Mouse (Mus musculus): ENCODE data around the gene Dvl1. TPM values are rescaled to one million over a fixed set of nuclear protein-coding genes. Genes with fewer than 3 reads are reported as not detected.

The Dvl1 gene
- polyA plus RNA-seq (2012; rRNA removed) = 102 and 114 TPM in 2 replicates

DNA sequence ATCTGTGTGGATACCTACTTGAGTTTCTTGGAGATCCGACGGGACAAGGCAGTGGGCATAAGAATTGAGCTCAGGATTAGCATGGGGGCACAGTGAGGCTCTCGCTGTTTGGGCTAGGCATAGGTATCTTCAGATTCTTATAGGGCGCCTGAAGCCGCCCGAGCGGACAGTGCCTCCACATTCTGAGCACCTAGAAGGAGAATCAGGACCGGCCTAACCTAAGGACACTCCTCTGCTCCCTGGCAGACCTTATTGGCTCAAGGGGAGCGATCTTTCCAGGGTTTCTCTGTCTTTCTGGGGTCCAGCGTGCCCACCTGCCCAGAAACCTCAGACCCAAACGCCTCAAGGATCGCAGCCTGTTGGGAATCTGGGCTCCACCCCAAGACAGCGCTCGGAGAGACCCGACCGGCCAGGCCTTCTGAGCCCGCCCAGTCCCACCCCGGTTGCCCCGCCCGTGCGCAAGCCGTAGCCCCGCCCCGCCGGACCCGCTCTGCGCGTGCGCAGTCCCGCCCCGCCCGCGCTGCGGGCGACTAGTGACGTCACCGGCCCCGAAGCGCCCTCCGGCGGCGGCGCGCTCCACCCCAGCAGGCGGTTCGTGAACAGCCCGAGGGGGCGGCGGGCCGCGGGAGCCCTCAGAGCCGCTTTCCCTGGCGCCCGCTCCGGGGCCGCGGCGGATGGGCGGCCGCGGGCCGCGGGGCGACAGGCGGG is at the start of gene Dvl1:
Gene Dvl1 (plus strand): TSS at position 532 of the 708 bp plus-strand sequence.

DNA sequence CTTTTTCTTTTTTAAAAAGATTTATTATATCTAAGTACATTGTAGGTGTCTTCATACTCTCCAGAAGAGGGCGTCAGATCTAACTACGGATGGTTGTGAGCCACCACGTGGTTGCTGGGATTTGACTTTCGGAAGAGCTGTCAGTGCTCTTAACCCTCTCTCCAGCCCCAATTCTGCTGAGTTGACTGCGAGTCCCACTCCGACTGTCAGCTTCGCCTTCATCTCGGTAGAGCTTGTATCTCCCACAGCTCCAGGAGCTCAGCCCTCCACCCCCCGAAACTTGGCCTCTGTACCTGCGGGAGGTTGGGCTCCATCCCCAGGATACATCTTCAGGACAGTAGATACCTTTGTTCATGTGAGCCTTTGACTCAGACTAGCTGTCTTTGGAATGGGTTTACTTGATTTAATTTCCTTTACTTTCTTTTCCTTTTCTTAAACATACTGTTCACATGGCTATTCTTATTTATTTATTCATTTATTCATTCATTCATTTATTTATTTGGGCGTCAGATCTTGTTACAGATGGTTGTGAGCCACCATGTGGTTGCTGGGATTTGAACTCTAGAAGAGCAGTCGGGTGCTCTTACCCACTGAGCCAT is 44.4 kb upstream of the Dvl1 start, which contains the start of gene Mrpl20:
Gene Mrpl20 (plus strand): TSS at position 138 of the 599 bp plus-strand sequence.

DNA sequence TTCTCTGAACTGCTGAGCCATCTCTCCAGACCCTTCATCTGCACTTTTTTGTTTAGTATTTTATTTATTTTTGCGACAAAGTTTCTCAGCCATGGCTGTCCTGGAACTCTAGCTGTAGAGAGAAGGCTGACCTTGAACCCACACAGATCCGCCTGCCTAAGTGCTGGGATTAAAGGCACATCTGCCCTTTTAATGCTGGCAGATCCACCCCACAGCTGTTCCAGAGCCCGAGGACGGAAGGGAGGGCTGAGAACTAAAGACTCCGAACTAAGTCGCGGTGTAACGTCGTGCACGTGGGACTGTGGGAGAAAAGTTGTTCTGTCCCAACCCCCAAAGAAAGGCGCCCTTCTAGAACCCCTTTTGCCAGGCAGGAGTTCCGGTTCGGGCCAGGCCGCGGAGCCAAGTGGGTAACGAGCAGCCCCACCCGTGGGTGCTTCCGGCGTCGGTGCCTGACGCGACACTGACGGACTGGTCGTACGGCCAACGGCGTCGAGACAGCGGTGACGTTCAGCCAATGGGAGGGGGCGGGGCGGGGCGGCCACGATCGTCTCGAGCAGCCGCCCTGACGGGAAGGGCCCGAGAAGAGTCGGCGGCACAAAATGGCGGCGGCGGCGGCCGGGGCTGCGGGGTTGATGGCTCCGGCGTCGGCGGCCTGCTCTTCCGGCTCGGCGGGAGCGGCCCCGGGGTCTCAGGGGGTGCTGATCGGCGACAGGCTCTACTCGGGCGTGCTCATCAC is 35.1 kb upstream of the Dvl1 start, which contains the start of gene Ccnl2:
Gene Ccnl2 (plus strand): TSS at position 561 of the 736 bp plus-strand sequence.

DNA sequence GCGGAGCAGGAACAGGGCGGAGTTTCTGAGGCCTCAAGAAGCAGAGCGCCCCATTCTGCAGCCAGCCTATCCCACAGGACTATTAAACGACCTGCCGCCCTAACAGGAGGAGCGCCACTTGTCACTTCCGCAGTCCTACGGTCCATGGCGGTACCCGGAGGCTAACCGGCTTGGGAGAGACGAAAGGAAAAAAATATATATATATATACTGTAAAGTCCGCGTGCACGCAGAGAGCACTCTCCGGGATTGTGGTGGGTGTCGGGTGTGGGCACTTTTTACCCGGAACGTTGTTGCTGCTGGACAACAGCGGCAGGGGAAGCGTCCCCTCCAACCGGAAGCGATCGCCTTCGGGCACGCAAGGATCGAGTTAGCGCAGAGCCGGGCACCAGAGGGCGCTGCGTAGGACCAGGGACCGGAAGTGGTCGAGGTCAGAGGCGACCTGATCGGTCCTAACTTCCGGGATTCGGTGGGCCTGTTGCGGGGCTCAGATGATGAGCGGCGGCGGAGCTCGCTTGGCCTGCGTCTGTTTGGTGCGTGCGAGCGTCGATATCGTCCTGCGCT is 15.9 kb upstream of the Dvl1 start, which contains the start of gene Aurkaip1:
Gene Aurkaip1 (plus strand): TSS at position 68 of the 562 bp plus-strand sequence.

DNA sequence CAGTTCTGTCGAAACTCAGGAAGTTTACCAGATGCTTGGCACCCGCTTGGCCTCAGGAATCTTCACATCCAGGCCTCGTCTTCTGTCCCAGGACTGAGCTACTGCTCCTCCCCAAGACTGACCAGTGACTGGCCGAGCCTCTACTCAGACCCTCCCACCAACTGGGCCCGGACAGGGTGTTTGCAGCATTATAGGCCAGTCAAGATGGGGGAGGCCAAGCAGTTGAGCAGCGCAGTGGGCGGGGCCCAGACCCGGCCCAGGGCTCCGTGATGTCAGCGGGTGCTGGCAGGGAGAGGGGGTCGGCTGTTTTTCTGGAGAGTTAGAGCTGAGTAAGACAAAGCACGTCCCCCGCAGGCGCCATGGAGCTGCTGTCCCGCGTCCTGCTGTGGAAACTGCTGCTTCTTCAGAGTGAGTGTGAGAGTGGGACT is 7.7 kb upstream of the Dvl1 start, which contains the start of gene Mxra8:
Gene Mxra8 (plus strand): TSS at position 198 of the 428 bp plus-strand sequence.

DNA sequence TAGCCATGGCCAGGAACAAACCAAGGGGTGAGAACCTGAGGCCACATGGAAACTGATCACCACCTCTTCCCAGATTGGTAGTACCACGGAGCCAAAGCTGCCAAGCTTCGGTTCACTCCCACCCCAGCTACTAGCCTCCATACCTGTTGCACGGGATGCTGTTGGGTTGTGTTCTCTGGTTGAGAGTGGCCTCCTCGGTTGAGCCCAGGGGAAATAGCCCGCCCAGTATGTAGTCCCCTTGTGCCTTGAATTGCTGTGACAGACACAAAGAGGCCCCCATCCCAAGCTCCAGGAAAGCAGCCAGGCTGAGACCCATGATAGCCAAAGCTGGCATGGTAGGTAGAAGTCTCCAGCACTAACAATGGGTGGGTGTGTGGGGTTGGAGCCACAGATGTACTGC is 15.8 kb downstream of the Dvl1 start, which contains the start of gene Tas1r3:
Gene Tas1r3 (minus strand): TSS at position 362 of the 400 bp plus-strand sequence.

DNA sequence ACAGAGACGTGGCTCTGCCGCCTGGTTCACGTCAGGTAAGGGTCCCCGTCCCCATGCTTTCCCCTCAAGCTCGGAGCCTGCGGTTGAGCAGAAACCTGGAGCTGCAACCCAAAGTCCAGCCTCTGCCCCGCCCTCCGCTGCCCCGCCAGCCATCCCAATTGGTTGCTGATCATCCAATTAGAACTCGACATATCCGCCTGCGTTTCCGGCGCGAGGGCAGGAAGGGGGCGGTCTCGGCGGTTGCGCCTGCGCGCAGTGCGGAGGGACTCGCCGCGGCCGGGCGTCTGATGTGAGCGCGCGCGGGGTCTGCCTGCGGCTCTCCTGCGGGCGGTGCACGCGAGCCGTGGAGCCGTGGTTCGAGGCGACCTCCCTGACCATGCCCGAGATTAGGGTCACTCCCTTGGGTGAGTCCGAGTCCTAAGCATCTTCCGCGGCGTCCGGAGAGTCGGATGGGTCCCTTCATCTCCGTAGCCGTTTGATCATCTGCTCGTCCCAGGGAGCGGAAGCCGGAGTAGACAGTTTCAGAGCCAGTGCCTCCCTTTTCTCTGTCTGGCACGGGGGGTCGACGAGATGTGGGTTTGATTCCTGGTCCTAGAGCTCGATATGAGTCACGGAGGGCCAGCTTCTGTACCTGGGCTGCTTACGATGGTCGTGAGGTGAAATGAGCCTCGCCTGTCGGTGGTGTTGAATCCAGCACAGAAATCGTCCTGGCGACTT is 22.3 kb downstream of the Dvl1 start, which contains the start of the genes Cptp and Ints11:
Gene Cptp (minus strand): TSS at position 124 of the 717 bp plus-strand sequence.
Gene Ints11 (plus strand): TSS at position 230 of the 717 bp plus-strand sequence.

DNA sequence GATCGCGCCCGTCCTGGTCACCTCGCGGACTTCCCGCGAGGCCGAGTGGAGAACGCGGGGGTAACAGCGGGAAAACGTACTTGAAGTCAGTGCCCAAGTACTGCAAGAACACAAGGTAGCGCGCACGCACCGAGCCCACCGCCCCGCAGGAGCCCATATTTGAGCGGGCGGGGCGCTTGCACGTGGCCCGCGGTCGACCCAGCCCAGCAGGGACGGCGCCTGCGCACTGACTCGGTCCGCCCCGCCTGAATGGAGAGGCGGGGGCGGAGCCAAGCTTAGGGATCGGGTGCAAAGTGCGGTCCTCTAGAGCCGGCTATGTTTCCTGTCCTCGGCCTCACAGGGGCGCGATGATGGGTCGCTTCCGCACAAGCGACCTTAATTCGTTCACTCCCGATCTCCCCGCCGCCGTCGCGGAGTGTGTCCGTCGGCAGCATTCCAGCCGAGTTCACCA is 44.4 kb downstream of the Dvl1 start, which contains the start of the genes Pusl1 and Acap3:
Gene Pusl1 (minus strand): TSS at position 231 of the 451 bp plus-strand sequence.
Gene Acap3 (plus strand): TSS at position 272 of the 451 bp plus-strand sequence.

Other genes with a start within 250 kb of the Dvl1 start
- gene Slc35e2, start 246.0 kb upstream of the Dvl1 start, polyA plus RNA-seq (2012; rRNA removed) = 1.7 and 3.1 TPM in 2 replicates
- 9.0 and 10.2 TPM in 2 replicates for gene Cdk11b, start 222.5 kb upstream of the Dvl1 start, polyA plus RNA-seq (2012; rRNA removed)
- not detected in 2 replicates for gene Gm10563, start 202.0 kb upstream of the Dvl1 start, polyA plus RNA-seq (2012; rRNA removed)
- 18.8 and 26.7 TPM in 2 replicates for gene Mmp23, start 194.0 kb upstream of the Dvl1 start, polyA plus RNA-seq (2012; rRNA removed)
- gene Mib2, start 178.2 kb upstream of the Dvl1 start, polyA plus RNA-seq (2012; rRNA removed) = 42.5 and 44.6 TPM in 2 replicates
- gene Fndc10, start 153.1 kb upstream of the Dvl1 start, polyA plus RNA-seq (2012; rRNA removed) = 16.5 and 25.8 TPM in 2 replicates
- gene Ssu72, start 142.6 kb upstream of the Dvl1 start, polyA plus RNA-seq (2012; rRNA removed) = 62.7 and 102 TPM in 2 replicates
- gene Tmem240, start 112.6 kb upstream of the Dvl1 start, polyA plus RNA-seq (2012; rRNA removed) = 0.37 and 1.4 TPM in 2 replicates
- gene Atad3a, start 86.3 kb upstream of the Dvl1 start, polyA plus RNA-seq (2012; rRNA removed) = 57.0 and 97.8 TPM in 2 replicates
- gene Vwa1, start 72.7 kb upstream of the Dvl1 start, polyA plus RNA-seq (2012; rRNA removed) = 11.4 and 13.1 TPM in 2 replicates
- gene Tmem88b, start 61.5 kb upstream of the Dvl1 start, polyA plus RNA-seq (2012; rRNA removed) = 0.18 and 0.28 TPM in 2 replicates
- 0.09 TPM in 1 of 2 replicates, not detected in the other for gene Ankrd65, start 57.0 kb upstream of the Dvl1 start, polyA plus RNA-seq (2012; rRNA removed)
- 18.2 and 33.5 TPM in 2 replicates for gene Mrpl20, start 44.5 kb upstream of the Dvl1 start, polyA plus RNA-seq (2012; rRNA removed)
- gene Ccnl2, start 34.9 kb upstream of the Dvl1 start, polyA plus RNA-seq (2012; rRNA removed) = 18.2 and 22.6 TPM in 2 replicates
- 106 and 164 TPM in 2 replicates for gene Aurkaip1, start 16.1 kb upstream of the Dvl1 start, polyA plus RNA-seq (2012; rRNA removed)
- 106 and 126 TPM in 2 replicates for gene Mxra8, start 7.7 kb upstream of the Dvl1 start, polyA plus RNA-seq (2012; rRNA removed)
- gene Tas1r3, start 16.0 kb downstream of the Dvl1 start, polyA plus RNA-seq (2012; rRNA removed) = 0.33 and 0.81 TPM in 2 replicates
- gene Cptp, start 22.0 kb downstream of the Dvl1 start, polyA plus RNA-seq (2012; rRNA removed) = 24.9 and 45.1 TPM in 2 replicates
- gene Ints11, start 22.1 kb downstream of the Dvl1 start, polyA plus RNA-seq (2012; rRNA removed) = 15.0 and 21.4 TPM in 2 replicates
- gene Pusl1, start 44.4 kb downstream of the Dvl1 start, polyA plus RNA-seq (2012; rRNA removed) = 41.8 and 63.5 TPM in 2 replicates
- gene Acap3, start 44.4 kb downstream of the Dvl1 start, polyA plus RNA-seq (2012; rRNA removed) = 21.4 and 21.8 TPM in 2 replicates
- gene Ube2j2, start 96.4 kb downstream of the Dvl1 start, polyA plus RNA-seq (2012; rRNA removed) = 41.1 and 63.8 TPM in 2 replicates
- gene C1qtnf12, start 114.9 kb downstream of the Dvl1 start, polyA plus RNA-seq (2012; rRNA removed) = 30.7 and 39.0 TPM in 2 replicates
- 4.6 and 6.1 TPM in 2 replicates for gene B3galt6, start 145.2 kb downstream of the Dvl1 start, polyA plus RNA-seq (2012; rRNA removed)
- gene Sdf4, start 145.5 kb downstream of the Dvl1 start, polyA plus RNA-seq (2012; rRNA removed) = 25.9 and 26.5 TPM in 2 replicates
- gene Tnfrsf4, start 166.4 kb downstream of the Dvl1 start, polyA plus RNA-seq (2012; rRNA removed) = 2.7 and 2.9 TPM in 2 replicates
- gene Tnfrsf18, start 178.8 kb downstream of the Dvl1 start, polyA plus RNA-seq (2012; rRNA removed) = 2.6 and 2.8 TPM in 2 replicates
- gene Ttll10, start 212.0 kb downstream of the Dvl1 start, polyA plus RNA-seq (2012; rRNA removed) = 5.6 and 10.5 TPM in 2 replicates

Measured in stomach, adult 2 months (tissue).